Mouse (Mus musculus) olfactory bulb, adult 2 months (tissue): ENCODE results near the gene Amotl2.

Source experiments
- CTCF ChIP-seq: fragments of 200-500 bp; IDR thresholded peaks from 2 replicates; pipeline ENCODE4 v1.5.1; 2012; ENCODE audit warnings: low read depth, mild to moderate bottlenecking, low read length, moderate library complexity; ENCODE audit not compliant: insufficient read depth
- POLR2A ChIP-seq: fragments of 200-500 bp; IDR thresholded peaks from 2 replicates; pipeline ENCODE4 v1.6.1; 2012; ENCODE audit warnings: mild to moderate bottlenecking, low read depth, low read length, moderate library complexity; ENCODE audit not compliant: insufficient read depth

GRCm38 (mm10) chr9:102770190-102770589, 53.7 kb downstream of the Amotl2 start:
- TF ChIP-seq POLR2A (no peak), CTCF (no peak)
